Mouse (Mus musculus) heart, embryonic 14.5 days (tissue): ENCODE results near the gene Klhl36. TPM values are rescaled to one million over a fixed set of nuclear protein-coding genes. Genes with fewer than 3 reads are reported as not detected.

Experiments
- ATAC-seq: fragments of 200-750 bp; cut with Nextera tagmentation; 2 replicates; pipeline ENCODE4 v1.8.0; 2017; ENCODE audit warnings: low read depth, moderate TSS enrichment; ENCODE audit not compliant: insufficient number of reproducible peaks, insufficient read depth, low FRiP score
- H3K27ac ChIP-seq, 2 experiments: fragments of 200-500 bp in 1 of 2; fragments of 300-500 bp in 1 of 2; sonication (generic) in 1 of 2; replicated peaks in 1 of 2; 2 replicates each; pipeline ENCODE4 v1.5.1; 2012 to 2014; ENCODE audit warnings: low read depth in 2 of 2, low read length in 2 of 2, control low read depth in 1 of 2, mild to moderate bottlenecking in 1 of 2, mixed read lengths in 1 of 2; ENCODE audit not compliant: control insufficient read depth in 1 of 2, insufficient read depth in 1 of 2
- H3K27me3 ChIP-seq: fragments of 300-500 bp; sonication (generic); 2 replicates; pipeline ENCODE4 v1.6.1; 2014; ENCODE audit warnings: mild to moderate bottlenecking, low read length, control low read depth; ENCODE audit not compliant: control insufficient read depth, insufficient read depth
- H3K36me3 ChIP-seq: fragments of 300-500 bp; sonication (generic); 2 replicates; pipeline ENCODE4 v1.6.1; 2014; ENCODE audit warnings: mild to moderate bottlenecking, control low read depth, low read length, mixed read lengths; ENCODE audit not compliant: control insufficient read depth, insufficient read depth
- H3K4me1 ChIP-seq, 2 experiments: fragments of 200-500 bp in 1 of 2; fragments of 300-500 bp in 1 of 2; sonication (generic) in 1 of 2; 2 replicates each; pipeline ENCODE4 v1.6.1; 2012 to 2014; ENCODE audit warnings: low read length in 2 of 2, control low read depth in 1 of 2, mixed read lengths in 1 of 2; ENCODE audit not compliant: control insufficient read depth in 2 of 2, insufficient read depth in 2 of 2
- H3K4me2 ChIP-seq: fragments of 300-500 bp; sonication (generic); 2 replicates; pipeline ENCODE4 v1.6.1; 2014; ENCODE audit warnings: mild to moderate bottlenecking, low read length
- H3K4me3 ChIP-seq, 2 experiments: fragments of 200-500 bp in 1 of 2; fragments of 300-500 bp in 1 of 2; sonication (generic) in 1 of 2; 2 replicates each; pipeline ENCODE4 v1.5.1; 2012 to 2014; ENCODE audit warnings: low read length in 2 of 2, mild to moderate bottlenecking in 2 of 2, control low read depth in 1 of 2, low read depth in 1 of 2, moderate library complexity in 1 of 2; ENCODE audit not compliant: control insufficient read depth in 1 of 2, insufficient read depth in 1 of 2
- H3K9ac ChIP-seq: fragments of 300-500 bp; sonication (generic); 2 replicates; pipeline ENCODE4 v1.6.1; 2014; ENCODE audit warnings: mild to moderate bottlenecking, low read length
- H3K9me3 ChIP-seq: fragments of 300-500 bp; sonication (generic); 2 replicates; pipeline ENCODE4 v1.6.1; 2016; ENCODE audit warnings: low read length, control low read depth; ENCODE audit not compliant: control insufficient read depth
- WGBS: fragments of 180-500 bp; shearing (Covaris S2); extraction: QIAGEN DNeasy Blood & Tissue Kit; methylation state at CpG from one replicate; pipeline ENCODE4 v1.1.7; 2014; 5-methylcytosine and 5-hydroxymethylcytosine counted together
- polyA plus RNA-seq: library from polyadenylated mRNA; unstranded; fragments of >200 nt; fragmentation: Nextera tagmentation; extraction: Ambion mirVana; gene quantifications from 2 replicates; pipeline ENCODE4 v1.2.1, GENCODE M21; 2014

Klhl36 gene
- polyA plus RNA-seq, 1 experiment from 2014 or later, result 10.6 TPM

DNA sequence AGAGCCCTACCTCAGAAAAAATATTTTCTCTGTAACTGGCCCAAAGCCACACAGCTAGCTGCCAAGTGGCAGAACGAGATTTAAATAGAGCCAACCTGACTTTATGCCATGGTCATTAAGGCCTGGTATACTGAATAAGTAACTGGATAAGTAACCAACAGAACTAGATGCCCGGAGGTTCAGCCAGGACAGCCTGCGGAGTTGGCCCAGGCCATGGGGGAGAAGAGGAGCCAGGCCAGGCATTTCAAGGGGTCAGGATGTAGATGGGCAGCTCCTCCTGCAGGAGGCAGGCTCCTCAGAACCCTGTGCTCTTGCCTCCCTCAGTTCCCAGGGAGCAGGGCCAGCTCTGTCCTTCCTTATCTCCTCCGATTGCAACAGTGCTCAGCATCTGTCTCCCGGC is 6.4 kb upstream of the Klhl36 start:
- H3K4me2 ChIP-seq, result no peak overlapping the region
- 49% methylated on average over 5 of the region's 5 CpGs for WGBS

DNA sequence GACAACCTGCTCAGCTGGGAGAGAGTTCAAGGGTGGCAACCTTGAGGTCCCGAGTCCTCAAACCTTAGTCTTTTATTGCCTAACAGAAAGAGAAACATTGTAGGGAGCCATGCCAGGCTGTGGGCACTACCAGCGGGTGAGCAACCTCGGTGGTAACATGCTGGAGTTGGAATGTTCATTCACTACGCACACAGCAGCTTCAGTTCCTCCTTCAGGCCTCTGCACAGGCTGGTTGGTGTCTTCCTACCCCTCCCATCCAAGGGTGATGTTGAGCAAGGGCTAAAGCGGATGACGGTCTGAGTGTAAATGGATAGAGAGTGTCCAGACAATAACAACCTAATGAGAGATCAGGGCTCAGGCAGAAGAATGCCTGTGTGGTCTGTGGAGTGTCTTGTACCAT is 4.3 kb upstream of the Klhl36 start:
- no peak overlapping the region for H3K27ac ChIP-seq
- no peak overlapping the region for H3K4me2 ChIP-seq
- H3K27me3 ChIP-seq, result no peaks in the 10 kb centered on the region
- no peak overlapping the region for H3K9ac ChIP-seq
- H3K4me3 ChIP-seq, result no peak overlapping the region
- H3K4me1 ChIP-seq, result peaks cover 0 to 2% of the 10 kb centered on the region in 2 experiments; a peak in 1 of 4 replicates
- no peaks in the 10 kb centered on the region for H3K9me3 ChIP-seq
- 68% methylated on average over 6 of the region's 6 CpGs for WGBS
- H3K36me3 ChIP-seq, result no peaks in the 10 kb centered on the region
- no peak for ATAC-seq

More for the DNA sequence above, 6.4 kb upstream of the Klhl36 start:
- no peaks in the 10 kb centered on the region for H3K9me3 ChIP-seq
- no peaks in the 10 kb centered on the region for H3K4me1 ChIP-seq
- H3K27me3 ChIP-seq, result no peaks in the 10 kb centered on the region
- no peak overlapping the region for H3K9ac ChIP-seq
- no peak overlapping the region for H3K4me3 ChIP-seq
- no peak for ATAC-seq
- H3K27ac ChIP-seq, result no peak overlapping the region
- H3K36me3 ChIP-seq, result no peaks in the 10 kb centered on the region

DNA sequence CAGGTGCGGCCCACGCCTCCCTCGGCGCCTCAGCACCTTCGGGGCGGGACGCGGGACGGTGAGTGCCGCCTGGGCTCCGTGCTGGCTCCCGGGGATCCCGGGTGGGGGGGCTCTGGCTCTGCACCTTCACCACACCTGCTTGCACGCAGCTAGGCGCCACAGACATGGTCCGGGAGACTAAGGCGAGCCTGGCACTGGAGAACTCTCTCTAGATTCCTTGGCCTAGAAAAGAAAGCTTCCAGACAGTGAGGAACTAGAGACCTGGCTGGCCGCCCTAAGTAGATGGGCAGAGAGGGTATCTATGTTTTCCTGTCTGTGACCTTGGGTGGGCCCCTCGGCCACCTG is 296 bp downstream of the Klhl36 start:
- Histone ChIP-seq H3K4me2 (peak overlapping the region; percentile 89), H3K4me1 (peaks cover 4% of the 10 kb centered on the region in 2 experiments; a peak in 2 of 4 replicates), H3K9ac (peak overlapping the region; percentile 86), H3K27ac (peak overlapping the region in 1 of 2 experiments; percentile 67; a peak in 2 of 4 replicates), H3K9me3 (no peaks in the 10 kb centered on the region), H3K4me3 (peak overlapping the region; percentile 55 to 79), H3K27me3 (peaks cover 9% of the 10 kb centered on the region; the same call in 1 of the 2 replicates), H3K36me3 (0 out of 2 replicates have a peak, but pooled peaks cover 6% of the 10 kb centered on the region)
- ATAC-seq, result no peak
- WGBS, result under 1% methylated on average over 19 of the region's 19 CpGs

DNA sequence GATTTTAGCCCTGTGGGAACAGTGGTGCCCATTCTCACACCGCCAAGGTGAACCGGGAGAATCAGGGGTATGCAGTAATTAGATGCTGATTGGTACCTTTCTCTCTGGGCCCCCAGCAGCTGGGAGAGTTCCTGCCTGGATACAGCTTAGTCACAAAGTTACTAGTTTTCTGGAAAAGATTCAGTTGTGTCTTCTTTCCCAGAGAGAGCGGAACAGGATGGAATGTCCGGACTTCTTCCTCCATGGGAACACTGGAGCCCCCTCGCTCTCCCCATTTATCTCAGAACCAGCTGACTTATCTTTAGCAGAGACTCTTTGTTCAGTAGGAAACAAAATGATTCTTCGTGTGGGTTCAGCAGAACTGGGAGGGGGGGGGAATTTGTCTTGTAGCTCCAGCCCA is 683 bp downstream of the Klhl36 start:
- H3K4me2 ChIP-seq, result peak overlapping the region; percentile 89
- H3K27me3 ChIP-seq, result peaks cover 9% of the 10 kb centered on the region; the same call in 1 of the 2 replicates
- H3K9me3 ChIP-seq, result no peaks in the 10 kb centered on the region
- peak overlapping the region; percentile 55 to 79 for H3K4me3 ChIP-seq
- H3K36me3 ChIP-seq, result 0 out of 2 replicates have a peak, but pooled peaks cover 6% of the 10 kb centered on the region
- H3K4me1 ChIP-seq, result peaks cover 4% of the 10 kb centered on the region in 2 experiments; a peak in 2 of 4 replicates
- no peak for ATAC-seq
- H3K9ac ChIP-seq, result peak overlapping the region; percentile 86
- 6% methylated on average over 6 of the region's 6 CpGs for WGBS
- peak overlapping the region in 1 of 2 experiments; percentile 67; a peak in 2 of 4 replicates for H3K27ac ChIP-seq

DNA sequence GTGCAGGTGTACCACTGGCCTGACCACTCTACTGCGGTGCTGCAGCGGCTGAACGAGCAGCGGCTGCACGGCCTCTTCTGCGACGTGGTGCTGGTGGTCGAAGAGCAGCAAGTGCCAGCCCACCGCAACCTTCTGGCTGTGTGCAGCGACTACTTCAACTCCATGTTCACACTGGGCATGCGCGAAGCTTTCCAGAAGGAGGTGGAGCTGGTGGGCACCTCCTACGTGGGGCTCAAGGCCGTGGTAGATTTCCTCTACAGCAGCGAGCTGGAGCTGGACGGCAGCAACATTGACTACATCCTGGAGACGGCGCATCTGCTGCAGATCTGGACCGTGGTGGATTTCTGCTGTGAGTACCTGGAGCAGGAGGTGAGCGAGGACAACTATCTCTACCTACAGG is 7.5 kb downstream of the Klhl36 start:
- peaks cover 11% of the 10 kb centered on the region for H3K9me3 ChIP-seq
- no peak overlapping the region for H3K4me2 ChIP-seq
- H3K27ac ChIP-seq, result no peak overlapping the region
- H3K4me3 ChIP-seq, result no peak overlapping the region
- no peak for ATAC-seq
- H3K27me3 ChIP-seq, result no peaks in the 10 kb centered on the region
- no peak overlapping the region for H3K9ac ChIP-seq
- no peaks in the 10 kb centered on the region; a peak in 1 of 4 replicates for H3K4me1 ChIP-seq
- 70% methylated on average over 20 of the region's 20 CpGs for WGBS
- H3K36me3 ChIP-seq, result peaks cover 48% of the 10 kb centered on the region

DNA sequence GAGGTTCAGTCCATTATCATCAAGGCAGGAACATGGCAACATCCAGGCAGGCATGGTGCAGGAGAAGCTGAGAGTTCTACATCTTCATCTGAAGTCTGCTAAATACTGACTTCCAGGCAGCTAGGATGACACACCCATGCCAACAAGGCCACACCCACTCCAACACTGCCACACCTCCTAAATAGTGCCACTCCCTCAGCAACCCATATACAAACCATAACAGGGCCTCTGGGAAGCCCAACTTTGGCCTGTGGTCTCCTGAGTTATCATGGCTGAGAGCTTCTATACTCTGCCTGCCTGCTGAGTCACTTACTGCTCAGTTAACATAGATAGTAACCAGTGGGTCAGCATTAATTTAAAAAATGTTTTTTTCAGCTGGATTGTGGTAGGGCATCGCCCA is 11.1 kb downstream of the Klhl36 start:
- H3K4me3 ChIP-seq, result no peak overlapping the region

DNA sequence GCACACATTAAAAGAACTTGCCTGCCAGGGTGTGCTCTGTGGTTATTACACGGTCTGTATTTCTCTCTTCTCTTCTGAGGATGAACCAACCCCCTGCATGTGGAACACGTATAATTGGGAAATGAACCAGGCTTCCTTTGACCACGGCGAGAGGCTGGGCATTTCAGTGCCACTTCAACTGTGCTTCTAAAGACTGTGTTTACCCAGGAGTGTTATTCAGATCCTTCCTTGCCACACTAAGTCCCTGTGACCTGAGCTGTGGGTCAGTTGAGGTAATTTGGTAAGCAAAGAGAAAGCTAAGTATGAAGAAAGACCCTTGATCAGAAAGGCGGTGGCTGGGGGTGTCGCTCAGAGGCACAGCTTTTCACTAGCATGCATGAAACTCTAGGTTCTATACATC is 19.2 kb downstream of the Klhl36 start:
- WGBS, result 84% methylated on average over 6 of the region's 6 CpGs
- Histone ChIP-seq H3K4me1 (peaks cover 9 to 11% of the 10 kb centered on the region in 2 experiments), H3K27me3 (no peaks in the 10 kb centered on the region), H3K4me3 (no peak overlapping the region), H3K9me3 (no peaks in the 10 kb centered on the region), H3K36me3 (peaks cover 13% of the 10 kb centered on the region; the same call in 1 of the 2 replicates), H3K9ac (no peak overlapping the region), H3K4me2 (no peak overlapping the region), H3K27ac (no peak overlapping the region)
- no peak for ATAC-seq

More for the DNA sequence above, 11.1 kb downstream of the Klhl36 start:
- Histone ChIP-seq H3K36me3 (peaks cover 62% of the 10 kb centered on the region), H3K9me3 (peaks cover 11% of the 10 kb centered on the region), H3K4me1 (no peaks in the 10 kb centered on the region), H3K4me2 (no peak overlapping the region), H3K9ac (no peak overlapping the region), H3K27ac (no peak overlapping the region), H3K27me3 (no peaks in the 10 kb centered on the region)
- WGBS, result 95% methylated on average over 1 of the region's 1 CpGs
- ATAC-seq, result no peak

DNA sequence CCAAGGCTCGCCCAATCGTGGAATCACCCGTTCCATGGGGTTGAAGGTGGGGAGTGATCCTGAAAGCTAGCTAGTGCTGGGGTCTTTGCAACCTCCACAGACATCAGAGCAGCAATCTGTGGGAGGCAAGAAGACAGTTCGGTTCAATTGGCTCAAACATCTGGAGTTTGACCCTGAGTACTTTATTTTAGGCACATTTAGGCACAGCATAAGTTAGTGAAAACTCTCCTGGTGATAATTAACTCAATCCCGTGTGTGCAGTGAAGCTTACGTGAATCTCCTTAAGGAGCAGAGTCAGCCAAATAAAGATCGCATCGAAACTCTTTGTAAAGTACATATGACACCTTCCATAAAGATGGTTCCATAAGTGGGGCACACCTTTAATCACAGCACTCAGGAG is 19.9 kb downstream of the Klhl36 start:
- H3K27ac ChIP-seq, result no peak overlapping the region
- no peaks in the 10 kb centered on the region for H3K9me3 ChIP-seq
- no peak overlapping the region for H3K4me2 ChIP-seq
- H3K9ac ChIP-seq, result no peak overlapping the region
- H3K36me3 ChIP-seq, result peaks cover 8% of the 10 kb centered on the region; the same call in 1 of the 2 replicates
- H3K27me3 ChIP-seq, result no peaks in the 10 kb centered on the region
- WGBS, result 82% methylated on average over 8 of the region's 8 CpGs
- no peak overlapping the region for H3K4me3 ChIP-seq
- peaks cover 9 to 11% of the 10 kb centered on the region in 2 experiments for H3K4me1 ChIP-seq
- no peak for ATAC-seq
